Mouse (Mus musculus) heart, embryonic 14.5 days (tissue): Measurements from ENCODE around the gene Mrpl55. TPM values are rescaled to one million over a fixed set of nuclear protein-coding genes. Genes with fewer than 3 reads are reported as not detected.

Experiments used
- ATAC-seq: fragments of 200-750 bp; cut with Nextera tagmentation; 2 replicates; pipeline ENCODE4 v1.8.0; 2017; ENCODE audit warnings: low read depth, moderate TSS enrichment; ENCODE audit not compliant: insufficient number of reproducible peaks, insufficient read depth, low FRiP score
- H3K27ac ChIP-seq, 2 experiments: fragments of 200-500 bp in 1 of 2; fragments of 300-500 bp in 1 of 2; sonication (generic) in 1 of 2; replicated peaks in 1 of 2; 2 replicates each; pipeline ENCODE4 v1.5.1; 2012 to 2014; ENCODE audit warnings: low read depth in 2 of 2, low read length in 2 of 2, control low read depth in 1 of 2, mild to moderate bottlenecking in 1 of 2, mixed read lengths in 1 of 2; ENCODE audit not compliant: control insufficient read depth in 1 of 2, insufficient read depth in 1 of 2
- H3K27me3 ChIP-seq: fragments of 300-500 bp; sonication (generic); 2 replicates; pipeline ENCODE4 v1.6.1; 2014; ENCODE audit warnings: mild to moderate bottlenecking, low read length, control low read depth; ENCODE audit not compliant: control insufficient read depth, insufficient read depth
- H3K36me3 ChIP-seq: fragments of 300-500 bp; sonication (generic); 2 replicates; pipeline ENCODE4 v1.6.1; 2014; ENCODE audit warnings: mild to moderate bottlenecking, control low read depth, low read length, mixed read lengths; ENCODE audit not compliant: control insufficient read depth, insufficient read depth
- H3K4me1 ChIP-seq, 2 experiments: fragments of 200-500 bp in 1 of 2; fragments of 300-500 bp in 1 of 2; sonication (generic) in 1 of 2; 2 replicates each; pipeline ENCODE4 v1.6.1; 2012 to 2014; ENCODE audit warnings: low read length in 2 of 2, control low read depth in 1 of 2, mixed read lengths in 1 of 2; ENCODE audit not compliant: control insufficient read depth in 2 of 2, insufficient read depth in 2 of 2
- H3K4me2 ChIP-seq: fragments of 300-500 bp; sonication (generic); 2 replicates; pipeline ENCODE4 v1.6.1; 2014; ENCODE audit warnings: mild to moderate bottlenecking, low read length
- H3K4me3 ChIP-seq, 2 experiments: fragments of 200-500 bp in 1 of 2; fragments of 300-500 bp in 1 of 2; sonication (generic) in 1 of 2; 2 replicates each; pipeline ENCODE4 v1.5.1; 2012 to 2014; ENCODE audit warnings: low read length in 2 of 2, mild to moderate bottlenecking in 2 of 2, control low read depth in 1 of 2, low read depth in 1 of 2, moderate library complexity in 1 of 2; ENCODE audit not compliant: control insufficient read depth in 1 of 2, insufficient read depth in 1 of 2
- H3K9ac ChIP-seq: fragments of 300-500 bp; sonication (generic); 2 replicates; pipeline ENCODE4 v1.6.1; 2014; ENCODE audit warnings: mild to moderate bottlenecking, low read length
- H3K9me3 ChIP-seq: fragments of 300-500 bp; sonication (generic); 2 replicates; pipeline ENCODE4 v1.6.1; 2016; ENCODE audit warnings: low read length, control low read depth; ENCODE audit not compliant: control insufficient read depth
- WGBS: fragments of 180-500 bp; shearing (Covaris S2); extraction: QIAGEN DNeasy Blood & Tissue Kit; methylation state at CpG from one replicate; pipeline ENCODE4 v1.1.7; 2014; 5-methylcytosine and 5-hydroxymethylcytosine counted together
- polyA plus RNA-seq: library from polyadenylated mRNA; unstranded; fragments of >200 nt; fragmentation: Nextera tagmentation; extraction: Ambion mirVana; gene quantifications from 2 replicates; pipeline ENCODE4 v1.2.1, GENCODE M21; 2014

The Mrpl55 gene
- polyA plus RNA-seq, 1 experiment from 2014 or later, result 133 TPM

DNA sequence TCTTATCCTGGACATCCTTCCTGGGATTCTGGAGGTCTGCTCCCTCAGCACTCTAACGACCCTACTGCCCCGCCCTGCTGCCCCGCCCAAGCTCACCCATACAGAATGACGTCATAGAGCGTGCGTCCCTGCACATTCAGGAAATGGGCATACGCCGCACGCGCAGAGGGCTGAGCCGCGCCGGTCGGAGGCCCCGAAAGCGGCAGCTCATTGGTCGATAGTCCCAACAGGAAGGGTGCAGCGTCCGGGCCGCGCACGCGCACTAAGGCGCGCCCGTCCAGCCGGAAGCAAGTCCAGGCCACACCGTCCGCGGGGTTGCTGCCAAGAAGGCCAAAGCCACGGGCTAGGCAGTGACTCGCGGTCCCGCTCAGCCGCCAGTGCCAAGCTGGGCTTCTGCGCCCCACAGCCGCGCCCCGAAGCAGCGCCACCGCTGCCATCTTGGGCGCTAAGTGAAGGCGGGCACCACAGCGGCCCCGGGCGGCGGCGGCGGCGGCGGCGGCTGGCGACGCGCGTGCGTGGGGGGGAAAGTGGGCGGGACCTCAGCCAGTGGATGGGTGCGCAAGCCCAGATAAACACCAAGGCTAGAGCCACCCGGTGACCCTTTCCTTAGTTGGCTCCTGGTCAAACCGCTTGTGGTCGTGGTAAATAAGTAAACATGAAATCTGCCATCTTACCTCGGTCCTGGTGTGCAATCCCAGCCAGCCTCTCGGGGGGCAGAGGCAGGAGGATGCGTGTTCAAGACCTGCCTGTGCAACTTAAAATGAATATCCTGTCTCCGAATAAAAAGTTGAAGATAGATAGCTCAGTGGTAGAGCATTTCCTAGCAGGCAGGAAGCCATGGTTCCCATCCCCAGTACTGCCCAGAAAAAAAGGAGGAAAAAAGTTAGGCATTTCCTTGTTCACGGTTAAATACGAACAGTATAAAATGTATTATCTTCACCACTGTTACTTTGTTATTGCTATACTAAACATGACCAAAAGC, 38.7 kb upstream of the Mrpl55 start, which contains the start of gene Iba57:
TSS of gene Iba57 (minus strand) at position 485 of the 982 bp plus-strand sequence.
- WGBS, result 2% methylated on average over 68 of the region's 68 CpGs
- H3K27me3 ChIP-seq, result no peaks in the 10 kb centered on the region
- no peaks in the 10 kb centered on the region for H3K9me3 ChIP-seq
- peaks cover 7 to 30% of the 10 kb centered on the region in 2 experiments; a peak in 3 of 4 replicates for H3K4me1 ChIP-seq
- H3K4me3 ChIP-seq, result peak within 1 kb of the TSS; percentile 70 to 78
- H3K9ac ChIP-seq, result peak within 1 kb of the TSS; percentile 87
- H3K27ac ChIP-seq, result peak within 1 kb of the TSS; percentile 98 to 99
- H3K36me3 ChIP-seq, result peaks cover 6% of the 10 kb centered on the region
- peak within 1 kb of the TSS; percentile 86 for H3K4me2 ChIP-seq
- ATAC-seq, result peak; percentile 96

DNA sequence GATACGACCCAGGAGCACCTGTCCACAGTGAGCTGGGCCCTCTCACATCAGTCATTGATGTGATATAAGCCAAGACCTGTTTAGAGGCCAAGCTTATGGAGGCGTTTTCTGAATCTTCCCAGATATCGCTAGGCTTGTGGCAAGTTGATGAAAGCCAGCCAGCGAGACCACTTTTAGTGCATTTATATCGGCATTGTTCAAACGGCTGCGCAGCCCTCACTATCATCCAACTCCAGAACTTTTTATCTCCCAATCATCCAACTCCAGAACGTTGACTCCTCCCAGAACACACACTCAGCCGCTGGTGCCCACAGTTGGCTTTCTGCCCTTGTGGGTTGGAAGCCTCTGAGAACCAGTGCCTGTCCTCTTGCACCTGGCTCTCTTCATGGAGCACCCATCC, 37.9 kb upstream of the Mrpl55 start:
- 43% methylated on average over 9 of the region's 9 CpGs for WGBS
- no peaks in the 10 kb centered on the region; the same call in 1 of the 2 replicates for H3K36me3 ChIP-seq
- H3K27ac ChIP-seq, result peak overlapping the region; percentile 98 to 99; a peak in 3 of 4 replicates
- H3K4me3 ChIP-seq, result peak overlapping the region in 1 of 2 experiments; percentile 70; a peak in 1 of 4 replicates
- peaks cover 7 to 30% of the 10 kb centered on the region in 2 experiments; a peak in 3 of 4 replicates for H3K4me1 ChIP-seq
- ATAC-seq, result no peak
- H3K9me3 ChIP-seq, result no peaks in the 10 kb centered on the region
- H3K4me2 ChIP-seq, result peak overlapping the region; percentile 86
- peak overlapping the region; percentile 87; the same call in 1 of the 2 replicates for H3K9ac ChIP-seq
- H3K27me3 ChIP-seq, result no peaks in the 10 kb centered on the region

DNA sequence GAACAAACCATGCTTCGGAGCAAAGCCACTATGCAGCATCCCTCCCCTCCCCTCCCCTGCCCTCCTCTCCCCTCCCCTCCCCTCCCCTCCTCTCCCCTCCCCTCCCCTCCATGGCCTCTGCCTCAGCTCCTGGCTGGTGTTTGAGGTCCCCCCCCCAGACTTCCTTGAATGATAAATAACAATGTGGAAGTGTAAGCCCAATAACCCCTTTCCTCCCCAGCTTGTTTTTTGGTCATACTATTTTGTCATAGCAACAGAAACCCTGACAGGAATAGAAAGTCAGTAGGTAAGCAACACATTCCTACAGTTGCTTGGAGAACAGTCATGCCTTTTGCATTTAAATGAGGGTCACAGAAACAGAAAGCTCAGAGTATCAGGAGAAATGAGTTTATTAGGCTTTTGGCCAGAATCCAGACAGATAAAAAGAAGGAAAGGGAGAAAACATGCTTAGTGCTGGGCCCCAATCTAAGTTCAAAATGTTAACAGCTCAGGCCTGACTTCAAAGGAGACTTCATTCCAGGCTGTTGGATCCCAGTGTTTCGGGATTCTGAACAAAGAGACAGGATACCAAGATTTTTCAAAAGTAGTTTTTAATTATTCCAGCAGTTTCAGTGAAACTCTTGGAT, 36.6 kb upstream of the Mrpl55 start:
- WGBS, result 36% methylated on average over 2 of the region's 2 CpGs
- Histone ChIP-seq H3K9me3 (no peaks in the 10 kb centered on the region), H3K4me2 (no peak overlapping the region), H3K27ac (peak overlapping the region in 1 of 2 experiments; percentile 43; a peak in 2 of 4 replicates), H3K36me3 (no peaks in the 10 kb centered on the region), H3K9ac (no peak overlapping the region), H3K27me3 (no peaks in the 10 kb centered on the region), H3K4me1 (peaks cover 12 to 38% of the 10 kb centered on the region in 2 experiments), H3K4me3 (no peak overlapping the region)
- no peak for ATAC-seq

DNA sequence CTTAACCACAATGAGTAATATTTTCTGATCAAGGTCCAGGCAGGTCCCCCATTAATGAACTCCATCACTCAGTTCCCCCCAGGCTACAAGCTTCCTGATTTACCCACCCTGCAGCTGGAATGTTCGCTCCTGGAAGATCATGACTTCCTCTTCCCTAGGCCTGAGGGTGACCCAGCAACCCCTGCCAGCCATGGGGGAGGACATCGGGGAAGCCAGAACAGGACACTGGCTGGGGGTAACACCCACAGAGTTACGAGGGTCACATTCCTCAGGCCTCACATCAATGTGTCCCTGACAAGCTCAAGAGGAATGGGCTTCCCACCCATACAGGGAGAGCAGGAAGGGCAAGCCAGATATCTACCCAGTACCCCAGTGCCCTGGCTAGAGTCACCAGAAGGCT, 32.5 kb upstream of the Mrpl55 start:
- no peak for ATAC-seq
- H3K27ac ChIP-seq, result no peak overlapping the region

DNA sequence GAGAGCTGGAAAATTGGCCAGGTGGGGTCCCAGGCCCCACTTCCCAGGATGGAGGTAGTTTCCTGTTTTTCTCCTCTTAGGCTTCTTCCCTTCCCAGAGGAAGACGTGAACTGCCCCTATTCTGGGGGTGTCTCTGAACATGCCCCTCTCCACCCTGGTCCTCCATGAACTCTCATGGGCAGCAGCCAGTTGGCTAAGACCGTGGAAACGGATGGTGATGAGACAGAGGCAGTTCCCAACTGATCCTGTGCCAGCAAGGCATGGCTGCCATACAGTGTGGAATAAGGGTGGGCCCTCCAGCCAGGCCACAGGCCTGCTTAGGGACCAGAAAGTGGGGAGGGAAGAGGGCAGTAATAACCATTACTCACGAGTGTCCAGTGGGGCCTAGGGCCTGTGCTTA, 31.7 kb upstream of the Mrpl55 start:
- no peaks in the 10 kb centered on the region for H3K36me3 ChIP-seq
- no peak overlapping the region for H3K4me2 ChIP-seq
- ATAC-seq, result no peak
- no peak overlapping the region for H3K27ac ChIP-seq
- H3K4me3 ChIP-seq, result no peak overlapping the region
- WGBS, result 75% methylated on average over 4 of the region's 4 CpGs
- H3K9me3 ChIP-seq, result no peaks in the 10 kb centered on the region
- H3K9ac ChIP-seq, result no peak overlapping the region
- peaks cover 5 to 16% of the 10 kb centered on the region in 2 experiments; a peak in 3 of 4 replicates for H3K4me1 ChIP-seq
- H3K27me3 ChIP-seq, result peaks cover 22% of the 10 kb centered on the region

More for the DNA sequence above, 32.5 kb upstream of the Mrpl55 start:
- Histone ChIP-seq H3K4me1 (peaks cover 5 to 16% of the 10 kb centered on the region in 2 experiments; a peak in 3 of 4 replicates), H3K27me3 (peaks cover 15% of the 10 kb centered on the region), H3K9me3 (no peaks in the 10 kb centered on the region), H3K9ac (no peak overlapping the region), H3K4me2 (no peak overlapping the region), H3K36me3 (no peaks in the 10 kb centered on the region), H3K4me3 (no peak overlapping the region)
- WGBS, result 47% methylated on average over 3 of the region's 3 CpGs

DNA sequence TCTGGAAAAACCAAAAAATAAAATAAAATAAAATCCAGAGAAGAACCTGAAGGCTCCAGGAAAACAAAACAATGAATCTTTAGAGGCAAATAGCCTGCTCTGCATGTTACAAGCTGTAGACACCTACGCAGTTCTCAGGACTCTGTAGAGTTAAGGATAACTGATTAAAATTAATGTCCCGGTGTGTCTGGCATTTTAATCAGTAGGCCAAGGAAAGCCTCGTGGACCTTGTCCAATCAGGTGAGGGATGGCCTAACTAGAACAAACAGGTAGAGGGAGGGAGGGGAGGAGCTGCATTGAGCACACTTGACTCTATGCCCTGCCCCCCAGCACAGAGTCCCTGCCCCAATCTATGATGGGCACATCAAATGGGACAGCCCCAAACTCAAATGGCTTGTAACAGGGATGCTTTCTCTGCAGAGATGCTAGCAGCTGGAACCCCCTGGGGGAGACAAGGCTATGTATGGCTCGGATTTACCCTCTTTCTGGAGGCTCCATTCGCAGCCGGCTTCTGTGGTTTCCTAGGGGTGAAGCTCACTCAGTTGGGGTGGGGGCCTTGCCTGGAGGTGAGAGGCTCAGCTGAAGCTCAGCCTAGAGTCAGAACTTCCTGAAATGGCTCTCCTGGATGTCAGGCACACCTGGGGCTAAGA, 28.0 kb upstream of the Mrpl55 start:
- no peak overlapping the region for H3K27ac ChIP-seq
- no peaks in the 10 kb centered on the region for H3K9me3 ChIP-seq
- H3K36me3 ChIP-seq, result no peaks in the 10 kb centered on the region
- peaks cover 55% of the 10 kb centered on the region for H3K27me3 ChIP-seq
- H3K4me2 ChIP-seq, result no peak overlapping the region
- H3K4me1 ChIP-seq, result peaks cover 10 to 18% of the 10 kb centered on the region in 2 experiments; a peak in 3 of 4 replicates
- no peak overlapping the region for H3K9ac ChIP-seq
- ATAC-seq, result no peak
- H3K4me3 ChIP-seq, result no peak overlapping the region
- 55% methylated on average over 6 of the region's 6 CpGs for whole genome bisulfite sequencing

DNA sequence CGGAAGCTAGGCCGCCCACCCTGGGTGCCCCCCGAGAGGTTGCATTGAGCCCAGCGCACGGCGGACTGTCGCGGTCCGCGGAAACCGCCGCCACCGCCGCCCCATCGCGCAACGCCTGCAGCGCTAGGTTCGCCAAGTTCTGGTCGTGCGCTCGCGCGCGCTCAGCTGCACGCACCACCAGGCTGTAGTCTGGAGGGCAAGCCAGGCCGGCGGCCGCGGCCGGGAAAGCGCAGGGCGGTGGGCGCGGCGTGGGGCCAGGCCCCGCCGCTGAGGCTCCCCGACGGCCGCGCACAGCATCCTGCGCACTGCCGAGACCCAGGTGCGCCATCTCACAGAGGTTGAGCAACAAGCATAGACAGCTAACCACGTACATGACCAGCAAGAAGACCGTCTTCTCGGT, 25.8 kb upstream of the Mrpl55 start:
- no peak for ATAC-seq
- no peaks in the 10 kb centered on the region for H3K9me3 ChIP-seq
- no peak overlapping the region for H3K27ac ChIP-seq
- peak overlapping the region; percentile 17 to 37; a peak in 3 of 4 replicates for H3K4me3 ChIP-seq
- 5% methylated on average over 48 of the region's 48 CpGs for WGBS
- H3K9ac ChIP-seq, result peak overlapping the region; percentile 47; the same call in 1 of the 2 replicates
- H3K4me1 ChIP-seq, result peaks cover 9 to 23% of the 10 kb centered on the region in 2 experiments; a peak in 3 of 4 replicates
- H3K27me3 ChIP-seq, result peaks cover 59% of the 10 kb centered on the region
- H3K36me3 ChIP-seq, result no peaks in the 10 kb centered on the region
- H3K4me2 ChIP-seq, result peak overlapping the region; percentile 58
